Mouse (Mus musculus) embryonic fibroblast, embryonic 13.5 days (primary cell): ENCODE measurements around the gene Lrrc75a. TPM values are rescaled to one million over a fixed set of nuclear protein-coding genes. Genes with fewer than 3 reads are reported as not detected.
A peak's percentile ranks its signal among the peaks of the same experiment; 100 is the strongest.
"Not testable (repeated sequence)": the region's sequence is repeated elsewhere in the genome, so short reads cannot be mapped to it uniquely, and the experiment has no call there.

ENCODE experiments used
- H3K27ac ChIP-seq: 2 replicates; pipeline ENCODE4 v1.5.1; 2012; ENCODE audit warnings: low read length, control low read depth, inconsistent platforms; ENCODE audit not compliant: insufficient read depth
- H3K4me1 ChIP-seq: 2 replicates; pipeline ENCODE4 v1.6.1; 2011; ENCODE audit warnings: low read length; ENCODE audit not compliant: control insufficient read depth, insufficient read depth
- H3K4me3 ChIP-seq: 2 replicates; pipeline ENCODE4 v1.5.1; 2011; ENCODE audit warnings: mild to moderate bottlenecking, control low read depth, low read length; ENCODE audit not compliant: insufficient read depth
- CTCF ChIP-seq: IDR thresholded peaks from 2 replicates; pipeline ENCODE4 v1.5.1; 2011; ENCODE audit warnings: mild to moderate bottlenecking, control low read depth, low read length, moderate library complexity, borderline replicate concordance; ENCODE audit not compliant: insufficient read depth
- POLR2A ChIP-seq: IDR thresholded peaks from 2 replicates; pipeline ENCODE4 v1.6.1; 2011; ENCODE audit warnings: low read depth, mild to moderate bottlenecking, control low read depth, low read length, moderate library complexity
- polyA plus RNA-seq: library from polyadenylated mRNA; stranded (reverse); fragments of >200 nt; gene quantifications from 2 replicates; pipeline ENCODE4 v1.2.4, GENCODE M21; 2011; ENCODE audit warnings: low read depth; ENCODE audit not compliant: missing spikeins, insufficient read length

Gene Lrrc75a
- polyA plus RNA-seq, 1 experiment, result 12.6 TPM

DNA sequence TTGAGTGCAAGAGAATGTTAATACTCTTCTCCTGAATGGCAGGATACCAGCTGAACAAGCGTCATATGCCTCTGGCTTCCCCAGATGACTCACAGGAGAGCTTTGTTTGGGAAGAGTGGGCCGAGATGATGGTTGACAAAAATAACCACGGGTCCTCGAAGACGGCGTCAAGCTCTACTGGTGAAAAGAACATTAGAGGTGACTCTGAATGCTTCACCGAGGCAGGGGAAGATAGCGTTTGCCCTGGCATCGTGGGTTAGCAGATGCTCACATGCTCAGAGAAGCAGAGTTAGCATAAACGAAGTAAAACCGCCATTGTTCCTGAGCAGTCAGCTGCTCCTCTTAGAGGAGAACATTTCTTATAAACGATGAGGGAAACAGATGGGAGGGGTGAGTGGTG is 21.1 kb upstream of the Lrrc75a start:
- Histone ChIP-seq H3K27ac (no peak overlapping the region), H3K4me1 (no peaks in the 10 kb centered on the region), H3K4me3 (no peak overlapping the region)
- TF ChIP-seq CTCF (no peak), POLR2A (no peak)

DNA sequence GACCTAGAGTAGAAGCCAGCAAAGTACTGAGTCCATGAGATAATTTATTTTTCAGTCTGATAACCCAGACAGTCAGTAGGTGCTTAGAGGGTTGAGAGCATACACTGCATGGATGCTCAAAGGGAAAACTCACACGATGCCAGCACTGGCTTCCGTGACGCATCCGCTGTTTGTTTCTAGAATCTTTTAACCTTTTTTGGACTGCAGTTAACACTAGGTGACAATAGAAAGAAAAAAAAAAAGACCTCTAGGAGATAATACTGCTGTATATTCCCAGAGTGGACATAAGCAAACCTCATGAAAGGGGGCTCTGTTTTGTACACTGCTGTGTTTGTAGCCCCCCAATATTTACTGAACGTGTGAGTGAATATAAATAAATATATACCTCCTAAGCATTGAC is 20.7 kb upstream of the Lrrc75a start:
- no peak overlapping the region for H3K4me3 ChIP-seq
- TF ChIP-seq CTCF (no peak), POLR2A (no peak)
- H3K27ac ChIP-seq, result no peak overlapping the region
- no peaks in the 10 kb centered on the region for H3K4me1 ChIP-seq

DNA sequence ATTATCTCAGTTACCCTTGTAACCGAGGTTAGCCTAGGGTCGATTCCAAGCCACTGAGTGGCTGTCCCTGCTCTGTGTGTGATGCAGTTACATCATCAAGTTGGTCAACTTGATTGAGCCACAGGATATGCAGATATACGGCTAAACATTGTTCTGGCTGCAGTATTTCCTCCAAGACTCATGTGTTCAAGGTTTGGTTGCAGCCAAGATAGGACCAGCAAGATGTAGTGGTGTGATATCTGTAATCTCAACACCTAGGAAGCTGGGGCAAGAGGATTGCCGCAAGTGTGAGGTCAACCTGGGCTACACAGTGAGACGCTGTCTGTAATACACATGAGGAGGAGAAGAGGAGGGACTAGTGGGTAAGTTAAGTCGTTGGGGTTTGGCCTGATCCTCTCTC is 15.9 kb upstream of the Lrrc75a start:
- Histone ChIP-seq H3K4me3 (no peak overlapping the region), H3K27ac (no peak overlapping the region), H3K4me1 (no peaks in the 10 kb centered on the region)
- TF ChIP-seq POLR2A, result no peak
- TF ChIP-seq CTCF, result no peak

DNA sequence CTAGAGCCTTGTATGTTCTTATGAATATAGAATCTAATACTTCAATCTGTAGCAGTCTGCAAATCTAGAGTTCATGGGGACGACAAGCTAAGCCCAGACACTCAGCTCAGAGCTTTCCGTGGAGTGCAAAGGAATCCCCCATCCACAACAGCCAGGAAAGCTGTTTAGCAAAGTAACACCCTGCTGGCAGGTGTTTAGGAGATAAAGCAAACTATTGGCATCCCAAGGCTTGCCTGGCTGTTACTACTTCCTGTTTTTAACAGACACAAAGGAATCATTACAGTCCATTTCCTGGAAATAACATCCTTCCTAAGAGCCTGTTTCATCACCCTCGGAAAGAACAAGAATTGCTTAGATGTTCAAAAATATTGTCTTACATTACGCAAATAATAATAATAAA is 12.6 kb upstream of the Lrrc75a start:
- TF ChIP-seq POLR2A, result no peak
- Histone ChIP-seq H3K4me1 (no peaks in the 10 kb centered on the region), H3K4me3 (no peak overlapping the region), H3K27ac (no peak overlapping the region)

DNA sequence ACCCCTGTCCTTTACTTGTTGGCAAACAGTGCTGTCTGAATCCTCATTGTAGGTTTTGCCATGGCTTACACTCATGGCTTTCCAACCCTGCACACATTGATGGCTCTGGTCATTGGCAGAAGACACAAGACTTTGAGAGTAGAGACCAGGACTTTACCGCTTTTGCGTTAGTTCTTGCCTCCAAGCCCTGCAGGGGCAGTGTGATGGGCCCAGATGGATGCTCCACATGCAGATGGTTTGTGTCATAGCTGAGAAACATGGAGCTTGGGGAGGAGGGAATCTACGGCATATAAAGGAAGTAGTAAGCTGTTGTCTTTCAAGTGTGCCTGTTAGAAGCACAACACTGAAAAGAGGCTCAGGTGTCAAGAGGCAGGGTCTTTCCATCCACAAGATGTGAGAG is 3.8 kb upstream of the Lrrc75a start:
- Histone ChIP-seq H3K4me1 (peaks cover 12% of the 10 kb centered on the region), H3K4me3 (no peak overlapping the region), H3K27ac (no peak overlapping the region)
- no peak for TF ChIP-seq POLR2A

DNA sequence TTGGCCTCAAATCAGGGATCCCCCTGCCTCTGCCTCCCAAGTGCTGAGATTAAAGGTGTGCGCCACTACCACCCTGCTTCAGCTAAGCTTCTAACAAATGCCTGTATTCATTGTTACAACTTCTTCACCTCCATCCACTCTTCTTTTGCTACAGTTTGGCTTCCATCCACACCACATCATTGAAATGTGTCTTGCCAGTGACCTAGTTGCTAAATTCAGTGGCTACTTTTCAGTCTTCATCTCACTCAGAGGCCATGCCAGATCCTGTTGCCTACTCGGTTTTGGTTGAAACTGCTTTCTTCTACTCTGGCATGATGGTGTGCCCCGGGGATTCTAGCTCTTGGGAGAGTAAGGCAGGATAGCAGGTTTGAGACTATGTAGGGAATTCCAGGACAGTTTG is 3.2 kb upstream of the Lrrc75a start:
- Histone ChIP-seq H3K4me3 (no peak overlapping the region), H3K27ac (no peak overlapping the region), H3K4me1 (peaks cover 12% of the 10 kb centered on the region)
- no peak for TF ChIP-seq CTCF
- no peak for TF ChIP-seq POLR2A

DNA sequence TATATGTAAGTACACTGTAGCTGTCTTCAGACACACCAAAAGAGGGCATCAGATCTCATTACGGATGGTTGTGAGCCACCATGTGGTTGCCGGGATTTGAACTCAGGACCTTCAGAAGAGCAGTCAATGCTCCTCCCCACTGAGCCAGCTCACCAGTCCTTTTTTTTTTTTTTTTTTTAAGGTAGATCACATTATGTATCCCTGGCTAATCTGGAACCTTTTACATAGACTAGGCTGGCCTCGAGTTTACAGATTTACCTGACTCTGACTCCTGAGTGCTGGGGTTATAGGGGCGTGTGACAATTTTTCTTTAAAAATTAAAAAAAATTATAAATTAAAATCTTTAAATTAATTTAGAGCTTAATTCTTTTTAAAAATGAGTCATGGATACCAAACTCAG is 1.5 kb upstream of the Lrrc75a start:
- not testable (repeated sequence) for H3K27ac ChIP-seq, H3K4me3 ChIP-seq
- H3K4me1 ChIP-seq, result peaks cover 26% of the 10 kb centered on the region

DNA sequence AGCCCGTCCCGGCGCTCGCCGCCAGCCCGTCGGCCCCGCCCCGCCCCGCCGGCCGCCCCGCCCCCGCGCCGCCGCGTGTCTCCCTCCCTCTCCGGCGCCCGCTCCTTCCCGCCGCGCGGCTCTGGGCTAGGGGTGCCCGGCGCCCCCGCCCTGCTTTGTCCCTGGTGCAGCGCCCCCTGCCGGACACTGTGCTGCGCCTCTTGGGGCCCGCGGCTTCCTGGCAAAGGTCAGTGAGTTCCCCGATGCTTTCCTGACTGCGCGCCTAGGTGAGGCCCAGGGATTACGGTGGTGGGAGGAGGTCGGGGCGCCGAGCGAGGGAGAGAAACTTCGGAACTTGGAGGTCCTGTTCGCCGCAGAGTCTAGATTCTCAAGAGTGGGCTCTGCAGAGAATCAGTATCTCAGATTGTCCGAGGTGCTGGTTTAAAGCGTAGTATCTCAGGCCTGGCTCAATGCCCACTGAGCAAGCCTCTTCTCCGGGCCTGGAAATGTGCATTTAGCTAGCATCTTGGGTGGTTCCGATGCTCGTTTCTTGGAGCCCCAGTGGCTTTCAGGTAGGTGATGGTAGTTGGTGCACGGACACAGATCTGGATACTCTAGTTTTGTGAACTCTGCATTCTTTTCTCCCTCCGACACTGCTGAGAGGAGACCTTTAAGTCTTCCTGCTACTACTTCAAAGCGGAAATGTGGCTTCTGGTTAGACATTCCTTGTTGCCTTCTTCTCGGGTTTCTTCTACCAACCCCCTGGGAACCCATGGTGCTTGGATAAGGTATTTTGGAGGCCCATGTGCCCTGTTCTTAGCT is 468 bp upstream of the Lrrc75a start, which contains the start of gene Mmgt2:
Gene Mmgt2, plus strand, starts transcription at position 74 of the 801 bp plus-strand sequence.
- peak within 1 kb of the TSS; percentile 79 for H3K27ac ChIP-seq
- TF ChIP-seq POLR2A, result peak; percentile 44
- TF ChIP-seq CTCF, result peak; percentile 71
- H3K4me3 ChIP-seq, result peak within 1 kb of the TSS; percentile 82
- H3K4me1 ChIP-seq, result peaks cover 26% of the 10 kb centered on the region

DNA sequence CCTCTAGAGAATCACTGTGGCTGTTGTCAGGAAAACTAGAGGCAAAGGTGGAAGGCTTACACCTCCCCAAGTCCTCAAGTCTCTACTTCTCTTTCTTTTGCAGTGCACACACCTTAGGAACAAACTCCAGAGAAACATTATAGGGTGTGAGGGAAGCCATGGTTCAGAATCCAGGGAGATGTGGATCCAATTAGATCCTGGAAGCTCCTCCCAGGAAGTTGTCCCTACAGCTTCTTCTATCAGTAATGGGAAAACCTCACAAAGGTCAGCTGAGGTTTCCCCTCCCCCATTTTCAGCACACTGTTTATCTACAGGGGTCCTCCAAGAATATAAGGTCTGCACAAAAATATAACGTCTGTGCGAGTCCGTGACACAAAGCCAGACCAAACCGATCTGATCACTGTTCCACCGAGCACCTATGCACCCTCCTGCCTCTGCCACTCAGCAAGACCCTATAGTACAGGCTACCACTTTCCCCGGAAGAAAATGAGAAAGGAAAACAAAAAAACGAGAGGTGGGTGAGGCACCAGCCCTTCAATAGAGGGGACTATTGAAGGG is 1.3 kb downstream of the Lrrc75a start:
- no peak for TF ChIP-seq POLR2A
- no peak for TF ChIP-seq CTCF
- peak overlapping the region; percentile 43; the same call in 1 of the 2 replicates for H3K27ac ChIP-seq
- H3K4me1 ChIP-seq, result peaks cover 27% of the 10 kb centered on the region
- H3K4me3 ChIP-seq, result peak overlapping the region; percentile 43

DNA sequence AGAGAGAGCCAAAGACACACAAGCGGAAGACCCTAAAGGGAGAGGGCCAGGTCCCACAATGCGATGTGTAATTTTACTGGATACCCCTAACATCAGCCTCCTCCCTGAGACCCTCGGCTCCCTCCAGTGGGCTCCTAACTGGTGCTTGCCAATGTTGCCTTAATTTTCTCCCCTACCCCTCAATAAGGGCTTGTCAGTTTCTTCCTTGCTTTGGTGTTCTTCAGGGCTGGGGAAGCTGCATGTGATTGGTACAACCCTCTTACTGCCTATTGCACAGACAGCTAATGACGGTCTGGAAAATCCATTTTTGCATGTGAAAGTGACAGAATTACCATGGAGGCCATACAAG is 1.9 kb downstream of the Lrrc75a start:
- no peak for TF ChIP-seq POLR2A
- TF ChIP-seq CTCF, result no peak
- H3K27ac ChIP-seq, result peak overlapping the region; percentile 43
- H3K4me3 ChIP-seq, result no peak overlapping the region; the same call in 1 of the 2 replicates
- peaks cover 28% of the 10 kb centered on the region for H3K4me1 ChIP-seq
